Mouse (Mus musculus): ENCODE measurements around the gene 2900011O08Rik.

2900011O08Rik gene

DNA sequence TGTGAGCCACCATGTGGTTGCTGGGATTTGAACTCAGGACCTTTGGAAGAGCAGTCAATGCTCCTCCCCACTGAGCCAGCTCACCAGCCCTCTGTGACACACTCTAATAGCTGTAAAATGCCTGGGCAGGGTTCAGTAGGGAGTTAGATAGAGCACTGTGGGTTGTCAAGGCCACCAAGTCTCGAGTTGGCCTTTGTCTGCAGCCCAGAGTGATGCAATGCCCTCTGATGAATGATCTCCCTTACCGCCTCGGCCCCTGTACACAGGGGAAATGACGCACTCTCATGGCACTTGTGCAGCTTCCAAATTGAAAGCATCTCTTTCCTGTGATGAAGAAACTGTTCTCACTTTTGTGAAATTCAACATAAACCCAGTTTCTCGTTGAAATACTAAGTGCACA is 145.4 kb downstream of the 2900011O08Rik start:
- DNase-seq (ENCODE audit: low read depth in 2 of 2, low spot score in 2 of 2) = no peak

DNA sequence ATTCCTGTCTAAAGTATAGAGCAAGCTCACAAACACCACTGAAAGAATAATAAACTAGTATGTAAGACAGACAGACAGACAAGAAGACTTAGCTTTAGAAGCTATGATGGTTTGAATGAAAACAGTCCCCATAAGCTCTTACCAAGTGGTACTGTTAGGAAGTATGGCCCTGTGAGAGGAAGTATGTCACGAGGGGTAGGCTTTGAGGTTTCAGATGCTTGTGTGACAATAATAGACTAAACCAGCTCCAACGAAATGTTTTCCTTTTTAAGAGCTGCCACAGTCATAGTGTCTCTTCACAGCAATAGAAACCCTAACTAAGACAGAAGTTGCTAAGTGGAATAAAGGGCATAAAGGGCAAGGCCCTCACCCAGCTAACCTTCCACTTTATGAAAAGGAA is 148.6 kb downstream of the 2900011O08Rik start:
- DNase-seq (ENCODE audit: low read depth in 2 of 2, low spot score in 2 of 2) = no peak

DNA sequence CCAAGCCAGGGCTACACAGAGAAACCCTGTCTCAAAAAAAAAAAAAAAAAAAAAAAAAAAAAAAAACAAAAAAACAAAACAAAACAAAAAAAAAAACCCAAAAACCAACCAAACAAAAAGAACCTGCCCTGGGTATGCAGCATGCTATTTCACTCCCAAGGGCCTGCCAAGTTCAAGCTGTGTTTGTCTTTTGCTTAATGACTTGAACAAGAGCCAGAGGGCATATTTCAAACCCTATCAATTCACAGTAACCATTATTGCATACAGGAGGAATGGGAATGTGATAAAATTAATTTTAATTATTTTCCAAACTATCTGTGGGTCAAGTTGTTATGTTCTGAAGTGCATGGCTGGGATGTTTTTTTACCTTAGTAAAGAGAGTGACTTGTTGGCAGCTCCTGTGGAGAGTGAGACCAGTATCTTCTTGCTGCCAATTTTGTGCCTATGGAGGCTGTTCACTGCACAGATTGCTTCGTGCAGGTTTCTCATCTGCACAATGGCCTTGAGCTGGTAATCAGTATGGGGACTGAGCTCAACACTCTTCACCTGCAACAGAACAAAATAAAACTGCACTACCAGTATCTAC is 151.7 kb downstream of the 2900011O08Rik start:
- DNase-seq (ENCODE audit: low read depth in 2 of 2, low spot score in 2 of 2) = no peak

DNA sequence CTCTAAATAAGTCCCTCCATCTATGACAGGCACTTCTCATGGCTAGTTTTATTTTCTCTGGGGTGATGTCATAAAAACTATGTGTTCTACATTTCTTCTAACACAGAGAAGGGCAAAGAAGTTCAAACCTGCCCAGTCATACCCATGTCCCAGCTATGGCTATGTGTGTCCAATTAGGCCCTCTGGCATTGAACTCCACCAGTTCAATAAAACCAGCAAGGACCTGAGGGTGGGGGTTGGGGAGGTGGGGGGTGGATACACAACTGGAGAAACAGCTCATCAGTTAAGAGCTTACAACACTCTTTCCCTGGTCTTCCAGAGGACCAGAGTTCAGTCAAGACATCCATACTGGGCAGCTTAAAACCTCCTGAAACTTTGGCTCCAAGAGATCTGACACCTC is 152.7 kb downstream of the 2900011O08Rik start:
- no peak for DNase-seq (ENCODE audit: low read depth in 2 of 2, low spot score in 2 of 2)

DNA sequence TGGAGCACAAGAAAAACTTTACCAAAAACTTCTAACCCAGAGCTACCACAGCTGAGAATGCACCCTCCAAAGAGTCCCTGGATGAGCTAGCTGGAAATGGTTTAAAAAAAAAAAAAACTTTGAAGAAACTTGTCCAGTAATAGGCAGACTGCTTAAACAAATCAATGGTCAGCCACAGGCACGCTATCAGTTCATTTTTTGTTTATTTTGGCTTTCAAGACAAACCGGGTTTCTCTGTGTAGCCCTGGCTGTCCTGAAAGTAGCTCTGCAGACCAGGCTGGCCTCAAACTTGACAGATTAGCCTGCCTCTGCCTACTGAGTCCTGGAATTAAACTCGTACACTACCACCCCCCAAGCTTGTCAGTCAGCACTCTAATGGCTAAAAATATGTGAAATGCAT is 156.9 kb downstream of the 2900011O08Rik start:
- no peak for DNase-seq (ENCODE audit: low read depth in 2 of 2, low spot score in 2 of 2)

DNA sequence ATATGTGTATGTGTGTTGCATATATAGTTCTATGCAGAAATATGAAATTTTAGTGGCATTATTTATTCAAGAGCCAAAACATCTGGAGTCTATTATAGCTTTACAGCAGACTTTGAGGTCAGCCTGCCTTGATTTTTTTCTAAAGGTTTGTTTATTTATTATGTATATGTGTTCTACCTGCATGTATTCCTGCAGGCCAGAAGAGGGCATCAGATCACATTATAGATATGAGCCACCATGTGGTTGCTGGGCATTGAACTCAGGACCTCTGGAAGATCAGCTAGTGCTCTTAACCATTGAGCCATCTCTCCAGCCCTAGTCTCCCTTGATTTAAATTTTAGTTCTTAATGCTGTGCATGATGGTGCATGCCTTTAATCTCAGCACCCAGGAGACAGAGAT is 161.3 kb downstream of the 2900011O08Rik start:
- no peak for DNase-seq (ENCODE audit: low read depth in 2 of 2, low spot score in 2 of 2)
